Mouse (Mus musculus) liver, embryonic 12.5 days (tissue): ENCODE measurements around the gene Vmp1. TPM values are rescaled to one million over a fixed set of nuclear protein-coding genes. Genes with fewer than 3 reads are reported as not detected.

ENCODE experiments used
- ATAC-seq: fragments of 200-750 bp; cut with Nextera tagmentation; 2 replicates; pipeline ENCODE4 v1.8.0; 2017; ENCODE audit warnings: moderate number of reproducible peaks, mild to moderate bottlenecking, moderate library complexity
- H3K27ac ChIP-seq: fragments of 300-500 bp; sonication (generic); 2 replicates; pipeline ENCODE4 v1.5.1; 2016; ENCODE audit warnings: mild to moderate bottlenecking
- H3K27me3 ChIP-seq: fragments of 300-500 bp; sonication (generic); replicated peaks from 2 replicates; pipeline ENCODE4 v1.6.1; 2016; ENCODE audit warnings: mild to moderate bottlenecking, moderate library complexity
- H3K36me3 ChIP-seq: fragments of 300-500 bp; sonication (generic); 2 replicates; pipeline ENCODE4 v1.6.1; 2016; ENCODE audit warnings: mild to moderate bottlenecking, moderate library complexity
- H3K4me1 ChIP-seq: fragments of 300-500 bp; sonication (generic); 2 replicates; pipeline ENCODE4 v1.6.1; 2016
- H3K4me2 ChIP-seq: fragments of 300-500 bp; sonication (generic); 2 replicates; pipeline ENCODE4 v1.6.1; 2016; ENCODE audit warnings: mild to moderate bottlenecking, moderate library complexity
- H3K4me3 ChIP-seq: fragments of 300-500 bp; sonication (generic); 2 replicates; pipeline ENCODE4 v1.5.1; 2016; ENCODE audit warnings: mild to moderate bottlenecking, moderate library complexity
- H3K9ac ChIP-seq: fragments of 300-500 bp; sonication (generic); 2 replicates; pipeline ENCODE4 v1.6.1; 2016; ENCODE audit warnings: mild to moderate bottlenecking, moderate library complexity
- H3K9me3 ChIP-seq: fragments of 300-500 bp; sonication (generic); replicated peaks from 2 replicates; pipeline ENCODE4 v1.6.1; 2016; ENCODE audit warnings: mild to moderate bottlenecking, moderate library complexity
- WGBS: fragments of 180-500 bp; shearing (Covaris S2); methylation state at CpG from one replicate; pipeline ENCODE4 v1.1.7; 2016; ENCODE audit not compliant: insufficient replicate concordance; 5-methylcytosine and 5-hydroxymethylcytosine counted together
- polyA plus RNA-seq: library from polyadenylated mRNA; unstranded; fragments of >200 nt; fragmentation: Nextera tagmentation; extraction: Ambion mirVana; gene quantifications from 2 replicates; pipeline ENCODE4 v1.2.1, GENCODE M21; 2016

Gene Vmp1
- polyA plus RNA-seq, 1 experiment from 2014 or later = 110 TPM

- Histone ChIP-seq H3K27ac (no peak overlapping the region), H3K4me1 (peaks cover 30% of the 10 kb centered on the region), H3K4me3 (no peak overlapping the region), H3K9me3 (no peaks in the 10 kb centered on the region), H3K36me3 (peaks cover 56% of the 10 kb centered on the region), H3K4me2 (no peak overlapping the region), H3K9ac (no peak overlapping the region), H3K27me3 (no peaks in the 10 kb centered on the region)
- WGBS = 83% methylated on average over 2 of the region's 2 CpGs
- ATAC-seq = no peak
Observed at GRCm38 (mm10) chr11:86606621-86607339, 76.9 kb downstream of the Vmp1 start.

- Histone ChIP-seq H3K27ac (peak overlapping the region; percentile 7; the same call in 1 of the 2 replicates), H3K9me3 (no peaks in the 10 kb centered on the region), H3K27me3 (no peaks in the 10 kb centered on the region), H3K36me3 (peaks cover 49% of the 10 kb centered on the region), H3K4me1 (peaks cover 12% of the 10 kb centered on the region), H3K4me3 (no peak overlapping the region), H3K4me2 (no peak overlapping the region), H3K9ac (no peak overlapping the region)
- no peak for ATAC-seq
- WGBS = 80% methylated on average over 5 of the region's 5 CpGs
Observed at GRCm38 (mm10) chr11:86604732-86605520, 78.7 kb downstream of the Vmp1 start.

GRCm38 (mm10) chr11:86604289-86604688, 79.3 kb downstream of the Vmp1 start:
- Histone ChIP-seq H3K4me2 (no peak overlapping the region), H3K36me3 (peaks cover 52% of the 10 kb centered on the region), H3K27me3 (no peaks in the 10 kb centered on the region), H3K9me3 (no peaks in the 10 kb centered on the region), H3K9ac (no peak overlapping the region), H3K27ac (no peak overlapping the region; the same call in 1 of the 2 replicates), H3K4me1 (peaks cover 5% of the 10 kb centered on the region), H3K4me3 (no peak overlapping the region)
- ATAC-seq = no peak
- WGBS = 85% methylated on average over 3 of the region's 3 CpGs

GRCm38 (mm10) chr11:86603719-86604118, 79.9 kb downstream of the Vmp1 start:
- Histone ChIP-seq H3K36me3 (peaks cover 52% of the 10 kb centered on the region), H3K4me3 (no peak overlapping the region), H3K4me2 (no peak overlapping the region), H3K9ac (no peak overlapping the region), H3K27me3 (no peaks in the 10 kb centered on the region), H3K9me3 (no peaks in the 10 kb centered on the region), H3K27ac (no peak overlapping the region), H3K4me1 (peaks cover 4% of the 10 kb centered on the region; the same call in 1 of the 2 replicates)
- WGBS = 91% methylated on average over 1 of the region's 1 CpGs
- no peak for ATAC-seq

GRCm38 (mm10) chr11:86602116-86602515, 81.5 kb downstream of the Vmp1 start:
- no peak overlapping the region for H3K27ac ChIP-seq
- no peaks in the 10 kb centered on the region for H3K9me3 ChIP-seq
- no peak overlapping the region for H3K4me2 ChIP-seq
- 69% methylated on average over 3 of the region's 3 CpGs for WGBS
- no peaks in the 10 kb centered on the region for H3K27me3 ChIP-seq
- no peak for ATAC-seq
- H3K9ac ChIP-seq = no peak overlapping the region
- peaks cover 52% of the 10 kb centered on the region for H3K36me3 ChIP-seq
- no peak overlapping the region for H3K4me3 ChIP-seq
- peaks cover 3% of the 10 kb centered on the region; the same call in 1 of the 2 replicates for H3K4me1 ChIP-seq

- H3K27me3 ChIP-seq = no peaks in the 10 kb centered on the region
- H3K36me3 ChIP-seq = peaks cover 47% of the 10 kb centered on the region
- H3K27ac ChIP-seq = no peak overlapping the region
- H3K9me3 ChIP-seq = no peaks in the 10 kb centered on the region
- 87% methylated on average over 7 of the region's 7 CpGs for WGBS
- H3K4me1 ChIP-seq = peaks cover 6% of the 10 kb centered on the region; the same call in 1 of the 2 replicates
- ATAC-seq = no peak
- no peak overlapping the region for H3K9ac ChIP-seq
- no peak overlapping the region for H3K4me2 ChIP-seq
- H3K4me3 ChIP-seq = no peak overlapping the region
Observed at GRCm38 (mm10) chr11:86600209-86600557, 83.5 kb downstream of the Vmp1 start.

GRCm38 (mm10) chr11:86599378-86600208, 84.0 kb downstream of the Vmp1 start:
- H3K36me3 ChIP-seq = peaks cover 41% of the 10 kb centered on the region
- no peaks in the 10 kb centered on the region for H3K27me3 ChIP-seq
- no peak overlapping the region for H3K4me2 ChIP-seq
- no peak for ATAC-seq
- peaks cover 8% of the 10 kb centered on the region for H3K4me1 ChIP-seq
- no peak overlapping the region for H3K4me3 ChIP-seq
- no peak overlapping the region for H3K27ac ChIP-seq
- no peaks in the 10 kb centered on the region for H3K9me3 ChIP-seq
- WGBS = 81% methylated on average over 4 of the region's 4 CpGs
- H3K9ac ChIP-seq = no peak overlapping the region

GRCm38 (mm10) chr11:86598572-86598971, 85.1 kb downstream of the Vmp1 start:
- Histone ChIP-seq H3K4me3 (no peak overlapping the region), H3K36me3 (peaks cover 42% of the 10 kb centered on the region), H3K9ac (no peak overlapping the region), H3K4me2 (no peak overlapping the region), H3K27ac (no peak overlapping the region), H3K4me1 (peaks cover 18% of the 10 kb centered on the region), H3K27me3 (no peaks in the 10 kb centered on the region), H3K9me3 (no peaks in the 10 kb centered on the region)
- WGBS = 77% methylated on average over 1 of the region's 1 CpGs
- ATAC-seq = no peak

GRCm38 (mm10) chr11:86598154-86598553, 85.5 kb downstream of the Vmp1 start:
- Histone ChIP-seq H3K9ac (no peak overlapping the region), H3K4me3 (no peak overlapping the region), H3K4me1 (peaks cover 22% of the 10 kb centered on the region), H3K27me3 (no peaks in the 10 kb centered on the region), H3K9me3 (no peaks in the 10 kb centered on the region), H3K27ac (no peak overlapping the region), H3K4me2 (no peak overlapping the region), H3K36me3 (peaks cover 43% of the 10 kb centered on the region)
- 88% methylated on average over 5 of the region's 5 CpGs for WGBS
- no peak for ATAC-seq

- WGBS = 86% methylated on average over 3 of the region's 3 CpGs
- no peak for ATAC-seq
- no peak overlapping the region for H3K4me2 ChIP-seq
Observed at GRCm38 (mm10) chr11:86596976-86597375, 86.7 kb downstream of the Vmp1 start.

GRCm38 (mm10) chr11:86596187-86596960, 87.3 kb downstream of the Vmp1 start:
- H3K36me3 ChIP-seq = peaks cover 40% of the 10 kb centered on the region

More at GRCm38 (mm10) chr11:86596976-86597375, 86.7 kb downstream of the Vmp1 start:
- H3K27ac ChIP-seq = no peak overlapping the region
- H3K36me3 ChIP-seq = peaks cover 40% of the 10 kb centered on the region
- no peaks in the 10 kb centered on the region for H3K9me3 ChIP-seq
- H3K4me3 ChIP-seq = no peak overlapping the region
- no peaks in the 10 kb centered on the region for H3K27me3 ChIP-seq
- H3K4me1 ChIP-seq = peaks cover 34% of the 10 kb centered on the region
- no peak overlapping the region for H3K9ac ChIP-seq

More at GRCm38 (mm10) chr11:86596187-86596960, 87.3 kb downstream of the Vmp1 start:
- Histone ChIP-seq H3K9me3 (no peaks in the 10 kb centered on the region), H3K27ac (no peak overlapping the region), H3K9ac (no peak overlapping the region), H3K4me3 (no peak overlapping the region), H3K4me2 (no peak overlapping the region), H3K27me3 (no peaks in the 10 kb centered on the region), H3K4me1 (peaks cover 39% of the 10 kb centered on the region)
- ATAC-seq = no peak
- WGBS = 77% methylated on average over 7 of the region's 7 CpGs
